Mouse (Mus musculus): ENCODE data around the gene March4.

GRCm38 (mm10) chr1:72420220-72420619 lies 116.5 kb downstream of the March4 start:
- no peak for TF ChIP-seq CTCF (conservative IDR thresholded peaks at IDR 0.05; ENCODE audit: insufficient read depth, insufficient read length, low read depth, low read length)
- no peak for TF ChIP-seq POLR2A (IDR thresholded peaks at IDR 0.05; ENCODE audit: low read depth, low read length)
